Mouse (Mus musculus) heart, embryonic 15.5 days (tissue): ENCODE results near the gene Gm28778. TPM values are rescaled to one million over a fixed set of nuclear protein-coding genes. Genes with fewer than 3 reads are reported as not detected.
"Not testable (repeated sequence)": the region's sequence is repeated elsewhere in the genome, so short reads cannot be mapped to it uniquely, and the experiment has no call there.

ENCODE experiments used
- ATAC-seq: fragments of 200-750 bp; cut with Nextera tagmentation; replicated peaks from 2 replicates; pipeline ENCODE4 v1.8.0; 2017; ENCODE audit warnings: low read depth, moderate TSS enrichment; ENCODE audit not compliant: insufficient number of reproducible peaks, insufficient read depth, low FRiP score
- H3K27ac ChIP-seq: fragments of 300-500 bp; sonication (generic); 2 replicates; pipeline ENCODE4 v1.5.1; 2015; ENCODE audit warnings: mild to moderate bottlenecking, inconsistent platforms
- H3K27me3 ChIP-seq: fragments of 300-500 bp; sonication (generic); 2 replicates; pipeline ENCODE4 v1.6.1; 2015; ENCODE audit warnings: inconsistent platforms
- H3K36me3 ChIP-seq: fragments of 300-500 bp; sonication (generic); 2 replicates; pipeline ENCODE4 v1.6.1; 2015; ENCODE audit warnings: mild to moderate bottlenecking, inconsistent platforms
- H3K4me1 ChIP-seq: fragments of 300-500 bp; sonication (generic); replicated peaks from 2 replicates; pipeline ENCODE4 v1.6.1; 2015; ENCODE audit warnings: inconsistent platforms
- H3K4me2 ChIP-seq: fragments of 300-500 bp; sonication (generic); 2 replicates; pipeline ENCODE4 v1.6.1; 2015; ENCODE audit warnings: inconsistent platforms, mild to moderate bottlenecking, moderate library complexity
- H3K4me3 ChIP-seq: fragments of 300-500 bp; sonication (generic); 2 replicates; pipeline ENCODE4 v1.5.1; 2015; ENCODE audit warnings: mild to moderate bottlenecking, inconsistent platforms
- H3K9ac ChIP-seq: fragments of 300-500 bp; sonication (generic); 2 replicates; pipeline ENCODE4 v1.6.1; 2015; ENCODE audit warnings: mild to moderate bottlenecking, inconsistent platforms
- H3K9me3 ChIP-seq: fragments of 300-500 bp; sonication (generic); replicated peaks from 2 replicates; pipeline ENCODE4 v1.6.1; 2016; ENCODE audit warnings: inconsistent platforms
- WGBS: fragments of 180-500 bp; shearing (Covaris S2); methylation state at CpG from one replicate; pipeline ENCODE4 v1.1.7; 2015; ENCODE audit warnings: mixed read lengths; 5-methylcytosine and 5-hydroxymethylcytosine counted together
- polyA plus RNA-seq: library from polyadenylated mRNA; unstranded; fragments of >200 nt; fragmentation: Nextera tagmentation; extraction: Ambion mirVana; gene quantifications from 2 replicates; pipeline ENCODE4 v1.2.1, GENCODE M21; 2015

Gm28778 gene
- polyA plus RNA-seq, 1 experiment from 2014 or later = 0.25 TPM

- no peaks in the 10 kb centered on the region for H3K9me3 ChIP-seq
- peaks cover 10% of the 10 kb centered on the region for H3K36me3 ChIP-seq
- H3K27me3 ChIP-seq = no peaks in the 10 kb centered on the region
- no peak overlapping the region for H3K4me3 ChIP-seq
- H3K4me2 ChIP-seq = no peak overlapping the region
- WGBS = 81% methylated on average over 5 of the region's 5 CpGs
- ATAC-seq = no peak
- H3K27ac ChIP-seq = no peak overlapping the region
- no peak overlapping the region for H3K9ac ChIP-seq
- no peaks in the 10 kb centered on the region for H3K4me1 ChIP-seq
Observed at GRCm38 (mm10) chr1:53324827-53325494, 28.1 kb downstream of the Gm28778 start.

DNA sequence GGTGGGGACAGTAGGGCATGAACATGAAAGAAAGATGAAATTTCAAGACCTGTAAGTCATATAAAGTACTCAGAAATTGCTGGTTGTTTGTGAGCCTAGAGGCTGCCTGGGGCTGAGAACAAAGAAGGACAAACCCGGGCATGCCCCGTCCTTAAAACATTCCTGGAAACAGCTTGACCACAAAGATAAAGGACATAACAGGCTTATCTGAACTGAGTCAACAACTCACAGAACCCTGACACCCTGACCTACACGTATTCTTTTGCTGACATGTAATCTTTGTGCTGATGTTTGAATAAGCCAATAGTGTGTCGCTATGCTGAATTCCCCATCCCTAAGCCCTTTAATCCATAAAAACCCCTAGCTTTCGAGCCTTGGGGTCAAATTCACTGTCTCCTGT is 36.6 kb downstream of the Gm28778 start:
- ATAC-seq, H3K27ac ChIP-seq, H3K9ac ChIP-seq, H3K36me3 ChIP-seq, H3K4me2 ChIP-seq, H3K27me3 ChIP-seq, H3K9me3 ChIP-seq, H3K4me1 ChIP-seq, H3K4me3 ChIP-seq: not testable (repeated sequence)
- 47% methylated on average over 5 of the region's 5 CpGs for WGBS

DNA sequence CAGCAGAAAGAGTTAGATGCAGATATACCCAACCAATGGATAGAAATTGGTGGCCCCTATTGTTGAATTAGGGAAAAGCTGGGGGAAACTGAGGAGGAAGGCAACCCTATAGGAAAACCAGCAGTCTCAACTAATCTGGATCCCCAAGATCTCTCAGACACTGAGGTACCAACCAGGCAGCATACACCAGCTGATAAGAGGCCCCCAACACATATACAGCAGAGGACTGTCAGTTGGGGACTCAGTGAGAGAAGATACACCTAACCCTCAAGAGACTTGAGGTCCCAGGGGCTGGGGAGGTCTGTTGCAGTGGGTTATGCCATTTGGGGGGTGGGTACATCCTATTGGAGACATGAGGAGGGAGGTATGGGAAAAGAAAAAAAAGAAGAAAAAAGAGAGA is 38.6 kb downstream of the Gm28778 start:
- peaks cover 3% of the 10 kb centered on the region; the same call in 1 of the 2 replicates for H3K36me3 ChIP-seq
- no peak overlapping the region for H3K27ac ChIP-seq
- H3K4me1 ChIP-seq = no peaks in the 10 kb centered on the region
- H3K9ac ChIP-seq = no peak overlapping the region
- H3K4me2 ChIP-seq = no peak overlapping the region
- H3K4me3 ChIP-seq = no peak overlapping the region
- no peak for ATAC-seq
- no peaks in the 10 kb centered on the region for H3K27me3 ChIP-seq
- no peaks in the 10 kb centered on the region for H3K9me3 ChIP-seq

- not testable (repeated sequence) for H3K9ac ChIP-seq, H3K4me1 ChIP-seq, H3K9me3 ChIP-seq, H3K4me3 ChIP-seq, H3K4me2 ChIP-seq, ATAC-seq, H3K27ac ChIP-seq, H3K27me3 ChIP-seq
- peaks cover 19% of the 10 kb centered on the region for H3K36me3 ChIP-seq
- 55% methylated on average over 2 of the region's 2 CpGs for WGBS
Observed at GRCm38 (mm10) chr1:53337403-53337802, 40.5 kb downstream of the Gm28778 start.

DNA sequence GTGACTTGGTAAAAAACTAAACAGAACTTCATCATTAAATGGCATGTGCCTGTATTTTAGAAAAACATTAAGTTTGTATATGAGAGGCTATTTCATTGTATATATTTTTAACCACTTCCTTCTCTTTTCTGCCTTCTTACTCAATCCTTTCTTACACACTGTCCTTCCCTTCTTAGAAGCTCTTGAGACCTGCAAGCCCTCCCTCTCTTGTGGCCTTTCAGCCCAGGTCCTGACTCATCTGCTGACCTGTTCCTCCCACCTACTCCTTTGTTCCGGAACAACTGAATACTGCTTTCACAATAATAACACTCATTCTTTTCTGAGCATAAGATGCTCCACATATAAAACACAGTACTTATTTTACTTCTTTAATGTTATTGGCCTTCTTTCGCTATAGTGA is 44.2 kb downstream of the Gm28778 start:
- WGBS = 94% methylated on average over 2 of the region's 2 CpGs
- no peak overlapping the region for H3K4me2 ChIP-seq
- H3K4me3 ChIP-seq = no peak overlapping the region
- peaks cover 44% of the 10 kb centered on the region for H3K36me3 ChIP-seq
- H3K9me3 ChIP-seq = no peaks in the 10 kb centered on the region; the same call in 1 of the 2 replicates
- no peaks in the 10 kb centered on the region for H3K4me1 ChIP-seq
- no peak overlapping the region for H3K27ac ChIP-seq
- no peak overlapping the region for H3K9ac ChIP-seq
- no peak for ATAC-seq
- H3K27me3 ChIP-seq = no peaks in the 10 kb centered on the region

GRCm38 (mm10) chr1:53352327-53353261 is 55.7 kb downstream of the Gm28778 start, which contains the start of the genes Asdurf, Gm28551 and Asnsd1:
Gene Asdurf, minus strand, starts transcription at chr1:53352619.
Gene Gm28551, minus strand, starts transcription at chr1:53352667.
Gene Asnsd1, minus strand, starts transcription at chr1:53352752.
- ATAC-seq = peak; percentile 100
- H3K36me3 ChIP-seq = peaks cover 16% of the 10 kb centered on the region
- peak within 1 kb of the TSS; percentile 60 for H3K4me2 ChIP-seq
- no peaks in the 10 kb centered on the region for H3K27me3 ChIP-seq
- H3K27ac ChIP-seq = peak within 1 kb of the TSS; percentile 90
- whole genome bisulfite sequencing = under 1% methylated on average over 43 of the region's 44 CpGs
- H3K4me1 ChIP-seq = peaks cover 6% of the 10 kb centered on the region
- H3K9ac ChIP-seq = peak within 1 kb of the TSS; percentile 98
- H3K4me3 ChIP-seq = peak within 1 kb of the TSS; percentile 99
- no peaks in the 10 kb centered on the region for H3K9me3 ChIP-seq

DNA sequence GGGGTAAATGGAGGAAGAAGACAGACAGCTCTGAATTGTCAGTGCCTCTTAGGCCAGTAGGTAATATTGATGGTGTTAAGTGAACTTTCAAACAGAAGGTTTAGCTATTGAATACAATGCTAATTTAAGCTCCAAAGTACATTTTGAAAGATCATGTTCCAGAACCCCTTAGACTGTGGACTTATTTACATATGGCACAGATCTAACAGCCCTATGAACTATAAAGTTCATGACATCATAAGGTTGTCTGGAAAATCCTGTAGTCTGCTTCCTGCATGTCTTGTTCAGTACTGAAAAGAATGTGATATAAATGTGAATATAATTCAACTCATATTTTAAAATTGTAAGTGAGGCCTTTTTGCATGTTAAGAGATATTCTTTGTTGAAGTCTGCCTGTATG is 62.1 kb downstream of the Gm28778 start:
- Histone ChIP-seq H3K27ac (no peak overlapping the region), H3K4me2 (no peak overlapping the region), H3K9ac (no peak overlapping the region), H3K4me3 (no peak overlapping the region), H3K36me3 (no peaks in the 10 kb centered on the region), H3K4me1 (no peaks in the 10 kb centered on the region), H3K27me3 (no peaks in the 10 kb centered on the region), H3K9me3 (no peaks in the 10 kb centered on the region)
- no peak for ATAC-seq

Other genes starting within 250 kb of the Gm28778 start
- gene Mstn, start 235.5 kb upstream of the Gm28778 start, polyA plus RNA-seq = 2.0 TPM in 2 replicates
- gene 1700019A02Rik, start 109.5 kb upstream of the Gm28778 start, polyA plus RNA-seq = not detected in 2 replicates
- gene Pms1, start 93 bp upstream of the Gm28778 start, polyA plus RNA-seq = 8.1 and 10.2 TPM in 2 replicates
- gene Ormdl1, start within 50 bp of the Gm28778 start, polyA plus RNA-seq = 23.0 and 26.8 TPM in 2 replicates
- gene Osgepl1, start 16.5 kb downstream of the Gm28778 start, polyA plus RNA-seq = 22.5 and 25.6 TPM in 2 replicates
- 6.1 TPM in 1 of 2 replicates, not detected in the other for gene Asdurf, start 55.5 kb downstream of the Gm28778 start, polyA plus RNA-seq
- gene Gm28551, start 55.6 kb downstream of the Gm28778 start, polyA plus RNA-seq = 0.38 and 0.40 TPM in 2 replicates
- gene Asnsd1, start 55.6 kb downstream of the Gm28778 start, polyA plus RNA-seq = 52.8 and 54.6 TPM in 2 replicates